Mouse (Mus musculus): ENCODE data around the gene Rnf141. TPM values are rescaled to one million over a fixed set of nuclear protein-coding genes. Genes with fewer than 3 reads are reported as not detected.
A peak's percentile ranks its signal among the peaks of the same experiment; 100 is the strongest.

Rnf141 gene
- total RNA-seq, 1 experiment from 2014 or later: 45.3 TPM

GRCm38 (mm10) chr7:110773204-110774002, 70.9 kb downstream of the Rnf141 start:
- ATAC-seq (replicated peaks; ENCODE audit: low read depth, poor library complexity, severe bottlenecking): peak; percentile 58

DNA sequence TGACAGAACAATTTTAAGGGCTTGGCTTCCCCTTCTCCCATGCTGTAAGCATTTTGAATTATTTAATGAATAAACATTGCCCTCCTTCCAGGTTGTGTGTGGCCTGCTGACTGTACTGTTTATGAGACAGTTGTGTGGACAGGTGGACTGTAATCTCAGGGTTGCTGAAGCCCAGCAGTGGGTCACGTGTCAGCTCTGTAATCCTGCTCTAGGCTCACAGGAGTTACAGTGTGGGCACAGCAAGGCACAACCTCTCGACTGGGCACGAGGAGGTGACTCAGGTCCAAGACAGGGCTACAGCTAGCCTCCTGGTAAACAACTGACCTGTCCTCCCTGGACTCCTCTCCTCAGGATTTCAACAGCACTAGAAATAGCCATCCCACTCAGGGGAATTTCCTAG, 71.9 kb downstream of the Rnf141 start:
- ATAC-seq (replicated peaks; ENCODE audit: low read depth, poor library complexity, severe bottlenecking): no peak

DNA sequence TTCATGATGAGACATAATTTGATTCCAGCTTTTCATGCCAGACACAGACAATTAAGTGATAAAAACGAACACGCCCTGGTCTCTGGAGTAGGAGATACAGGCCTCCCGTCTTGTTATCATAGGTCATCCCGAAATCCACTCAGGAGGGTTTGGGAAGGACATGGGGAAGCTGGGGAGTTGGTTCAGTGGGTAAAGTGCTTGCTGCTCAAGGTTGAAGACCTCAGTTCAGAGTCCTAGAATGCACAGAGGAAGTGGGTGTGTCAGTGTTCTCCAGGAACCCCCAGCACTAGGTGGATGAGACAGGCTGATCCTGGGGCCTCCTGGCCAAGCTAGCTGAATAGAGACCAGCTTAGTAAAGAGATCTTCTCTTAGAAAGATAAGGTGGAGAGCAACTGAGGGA, 73.3 kb downstream of the Rnf141 start:
- ATAC-seq (replicated peaks; ENCODE audit: low read depth, poor library complexity, severe bottlenecking): no peak

GRCm38 (mm10) chr7:110769094-110769493, 75.2 kb downstream of the Rnf141 start:
- peak; percentile 39 for ATAC-seq (replicated peaks; ENCODE audit: low read depth, poor library complexity, severe bottlenecking)

GRCm38 (mm10) chr7:110768451-110769064, 75.7 kb downstream of the Rnf141 start:
- no peak; the same call in none of the 2 replicates for ATAC-seq (replicated peaks; ENCODE audit: low read depth, poor library complexity, severe bottlenecking)

DNA sequence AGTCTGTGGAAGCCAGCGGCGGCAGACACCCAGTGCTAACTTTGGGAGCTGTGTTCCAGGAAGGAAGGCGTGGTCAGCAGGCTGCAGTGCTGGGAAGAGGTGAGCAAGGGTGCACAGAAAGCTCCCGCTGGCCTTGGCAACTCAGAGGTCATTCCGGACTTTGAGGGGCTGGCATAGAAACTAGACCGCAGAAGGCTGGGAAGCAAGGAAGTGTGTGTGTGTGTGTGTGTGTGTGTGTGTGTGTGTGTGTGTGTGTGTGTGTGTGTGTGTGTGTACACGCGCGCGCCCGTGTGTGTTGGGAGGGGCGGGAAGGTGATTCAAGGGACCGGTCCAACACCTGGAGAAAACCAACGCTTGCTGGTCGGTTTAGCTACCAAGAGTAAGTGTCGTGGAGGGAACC, 76.3 kb downstream of the Rnf141 start, which contains the start of gene Ampd3:
Gene Ampd3 (plus strand): TSS at position 206 of the 400 bp plus-strand sequence.
- no peak for ATAC-seq (replicated peaks; ENCODE audit: low read depth, poor library complexity, severe bottlenecking)

GRCm38 (mm10) chr7:110762605-110763180, 81.6 kb downstream of the Rnf141 start:
- no peak for ATAC-seq (replicated peaks; ENCODE audit: low read depth, poor library complexity, severe bottlenecking)

DNA sequence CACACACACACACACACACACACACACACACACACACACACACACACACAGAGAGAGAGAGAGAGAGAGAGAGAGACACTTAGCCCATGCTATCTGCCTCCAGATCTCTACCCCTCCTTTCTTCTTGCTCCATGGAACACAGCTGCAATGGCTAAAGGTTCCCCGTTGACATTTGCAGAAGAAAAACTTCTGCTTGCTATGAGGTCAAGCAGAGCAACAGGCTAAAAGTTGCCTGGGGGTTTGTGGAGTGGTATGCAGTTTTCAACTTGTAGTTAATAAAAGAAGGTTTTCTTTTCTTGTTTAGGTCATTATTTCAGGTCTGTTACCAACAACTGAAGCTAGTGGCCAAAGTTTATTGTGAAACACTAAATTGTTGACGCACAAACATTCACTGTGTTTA, 87.8 kb downstream of the Rnf141 start:
- ATAC-seq (replicated peaks; ENCODE audit: low read depth, poor library complexity, severe bottlenecking): peak; percentile 25; the same call in 1 of the 2 replicates

- no peak for ATAC-seq (replicated peaks; ENCODE audit: low read depth, poor library complexity, severe bottlenecking)
These were observed 90.3 kb downstream of the Rnf141 start for GRCm38 (mm10) chr7:110753926-110754330.

DNA sequence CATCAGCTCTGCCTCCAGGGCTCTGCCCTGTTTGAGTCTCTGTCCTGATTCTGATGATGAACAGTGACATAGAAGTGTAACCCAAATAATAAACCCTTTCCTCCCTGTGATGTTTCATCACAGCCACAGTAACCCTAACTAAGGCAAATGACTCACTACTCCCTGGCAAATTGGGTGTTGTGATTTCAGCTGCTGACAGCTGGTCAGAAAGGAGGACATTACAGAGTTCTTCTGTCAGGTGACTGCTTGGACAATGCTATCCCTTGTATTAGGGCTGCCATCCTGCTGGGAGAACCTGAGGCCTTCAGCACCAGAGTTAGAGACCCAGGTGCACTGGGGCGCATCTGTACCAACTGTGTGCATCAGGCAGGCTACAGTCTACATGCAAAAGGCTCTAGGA, 90.9 kb downstream of the Rnf141 start:
- no peak for ATAC-seq (replicated peaks; ENCODE audit: low read depth, poor library complexity, severe bottlenecking)

DNA sequence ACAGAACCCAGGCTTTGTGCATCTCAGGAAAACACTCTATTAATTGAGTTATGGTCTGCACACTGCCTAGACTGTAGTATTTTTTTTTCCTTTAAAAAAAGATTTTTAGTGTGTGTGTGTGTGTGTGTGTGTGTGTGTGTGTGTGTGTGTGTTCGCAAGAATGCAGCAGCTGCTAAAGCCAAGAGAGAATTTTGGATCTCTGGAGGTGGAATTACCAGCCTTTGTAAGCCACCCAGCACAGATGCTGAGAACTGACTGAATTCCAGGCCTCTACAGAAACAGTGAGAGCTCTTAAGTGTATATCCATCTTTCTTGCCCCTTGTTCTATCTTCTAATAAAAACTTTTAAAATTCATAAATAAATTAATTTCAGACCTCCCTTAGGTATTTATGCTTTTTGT, 92.6 kb downstream of the Rnf141 start:
- ATAC-seq (replicated peaks; ENCODE audit: low read depth, poor library complexity, severe bottlenecking): no peak

GRCm38 (mm10) chr7:110750834-110751233, 93.4 kb downstream of the Rnf141 start:
- ATAC-seq (replicated peaks; ENCODE audit: low read depth, poor library complexity, severe bottlenecking): no peak

Other genes with a start within 250 kb of the Rnf141 start
- gene Sbf2, start 229.5 kb downstream of the Rnf141 start, total RNA-seq (2017): 2.7 and 8.2 TPM in 2 replicates
- not detected in 2 replicates for gene Adm, start 216.8 kb downstream of the Rnf141 start, total RNA-seq (2017)
- gene Ampd3, start 76.3 kb downstream of the Rnf141 start, total RNA-seq (2017): 9.0 and 17.3 TPM in 2 replicates
- not detected in 2 replicates for gene Lyve1, start 18.8 kb upstream of the Rnf141 start, total RNA-seq (2017)
- gene Mrvi1, start 138.0 kb upstream of the Rnf141 start, total RNA-seq (2017): 3.4 and 7.0 TPM in 2 replicates
- 87.3 and 90.9 TPM in 2 replicates for gene Ctr9, start 184.5 kb upstream of the Rnf141 start, total RNA-seq (2017)
- gene Eif4g2, start 238.6 kb upstream of the Rnf141 start, total RNA-seq (2017): 982 and 1,289 TPM in 2 replicates